Mouse (Mus musculus) midbrain, postnatal 0 days (tissue): ENCODE results near the gene R3hdml. TPM values are rescaled to one million over a fixed set of nuclear protein-coding genes. Genes with fewer than 3 reads are reported as not detected.
A peak's percentile ranks its signal among the peaks of the same experiment; 100 is the strongest.

Experiments
- ATAC-seq: fragments of 200-750 bp; cut with Nextera tagmentation; 2 replicates; pipeline ENCODE4 v1.8.0; 2017; ENCODE audit warnings: moderate number of reproducible peaks, mild to moderate bottlenecking, moderate TSS enrichment, moderate library complexity; ENCODE audit not compliant: low FRiP score
- DNase-seq: peaks from one replicate; pipeline ENCODE4 v3.0.0-alpha.2; 2015; ENCODE audit warnings: low spot score
- H3K27ac ChIP-seq: fragments of 300-500 bp; sonication (generic); 2 replicates; pipeline ENCODE4 v1.5.1; 2014; ENCODE audit warnings: low read depth, mild to moderate bottlenecking, low read length, mixed read lengths
- H3K27me3 ChIP-seq: fragments of 300-500 bp; sonication (generic); 2 replicates; pipeline ENCODE4 v1.6.1; 2014; ENCODE audit warnings: low read length, control low read depth, mixed read lengths; ENCODE audit not compliant: insufficient read depth
- H3K36me3 ChIP-seq: fragments of 300-500 bp; sonication (generic); 2 replicates; pipeline ENCODE4 v1.6.1; 2014; ENCODE audit warnings: low read length, control low read depth, mixed read lengths; ENCODE audit not compliant: insufficient read depth
- H3K4me1 ChIP-seq: fragments of 300-500 bp; sonication (generic); 2 replicates; pipeline ENCODE4 v1.6.1; 2014; ENCODE audit warnings: mild to moderate bottlenecking, control low read depth, antibody characterized with exemption, low read length, mixed read lengths; ENCODE audit not compliant: insufficient read depth
- H3K4me2 ChIP-seq: fragments of 300-500 bp; sonication (generic); 2 replicates; pipeline ENCODE4 v1.6.1; 2014; ENCODE audit warnings: low read depth, mild to moderate bottlenecking, low read length, mixed read lengths; ENCODE audit not compliant: poor library complexity, severe bottlenecking
- H3K4me3 ChIP-seq: fragments of 300-500 bp; sonication (generic); 2 replicates; pipeline ENCODE4 v1.5.1; 2014; ENCODE audit warnings: low read depth, mild to moderate bottlenecking, low read length, moderate library complexity
- H3K9ac ChIP-seq: fragments of 300-500 bp; sonication (generic); replicated peaks from 2 replicates; pipeline ENCODE4 v1.6.1; 2014; ENCODE audit warnings: mild to moderate bottlenecking, low read length, moderate library complexity, mixed read lengths; ENCODE audit not compliant: poor library complexity, severe bottlenecking
- H3K9me3 ChIP-seq: fragments of 300-500 bp; sonication (generic); 2 replicates; pipeline ENCODE4 v1.6.1; 2016; ENCODE audit warnings: low read length, control low read depth
- CTCF ChIP-seq: IDR thresholded peaks from 2 replicates; pipeline ENCODE4 v1.5.1; 2016; ENCODE audit warnings: antibody characterized with exemption, mild to moderate bottlenecking
- WGBS: fragments of 180-500 bp; shearing (Covaris S2); extraction: QIAGEN DNeasy Blood & Tissue Kit; methylation state at CpG from one replicate; pipeline ENCODE4 v1.1.7; 2014; 5-methylcytosine and 5-hydroxymethylcytosine counted together
- polyA plus RNA-seq: library from polyadenylated mRNA; unstranded; fragments of >200 nt; fragmentation: Nextera tagmentation; extraction: Ambion mirVana; gene quantifications from 2 replicates; pipeline ENCODE4 v1.2.1, GENCODE M21; 2015
- total RNA-seq: library from RNA; depleted of rRNA; stranded (reverse); fragments of >200 nt; gene quantifications from 2 replicates; pipeline ENCODE4 v1.2.3, GENCODE M21; 2014

R3hdml gene
- total and polyA plus RNA-seq, 2 experiments from 2014 or later: 0.38 to 0.70 TPM

DNA sequence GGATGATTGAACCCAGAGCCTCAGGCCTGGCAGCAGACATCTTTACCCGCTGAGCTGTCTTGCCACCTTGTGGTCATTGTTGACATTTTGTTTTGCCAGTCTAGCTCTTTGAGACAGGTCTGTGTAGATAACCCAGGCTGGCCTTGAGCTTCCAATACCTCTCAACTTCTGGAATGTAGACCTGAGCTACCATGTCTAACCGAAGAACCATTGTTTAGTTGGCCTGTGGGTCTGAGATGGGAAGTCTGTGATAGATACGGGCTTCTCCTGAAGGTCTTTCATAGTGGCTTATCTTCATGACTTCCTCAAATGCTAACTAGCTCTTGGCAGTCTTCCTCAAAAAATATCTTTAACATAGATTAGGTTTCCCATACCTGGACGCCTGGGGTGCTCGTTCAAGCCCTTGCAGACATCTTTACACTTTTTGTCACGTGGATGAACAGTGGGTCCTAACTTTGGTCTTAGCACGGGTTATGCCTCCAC, 33.7 kb downstream of the R3hdml start:
- no peak for ATAC-seq
- H3K9ac ChIP-seq: no peak overlapping the region
- no peak overlapping the region for H3K4me3 ChIP-seq
- TF ChIP-seq CTCF: no peak
- H3K4me2 ChIP-seq: no peak overlapping the region
- no peaks in the 10 kb centered on the region for H3K27me3 ChIP-seq
- H3K27ac ChIP-seq: no peak overlapping the region
- 87% methylated on average over 7 of the region's 7 CpGs for WGBS
- no peaks in the 10 kb centered on the region for H3K9me3 ChIP-seq
- H3K4me1 ChIP-seq: no peaks in the 10 kb centered on the region
- no peaks in the 10 kb centered on the region for H3K36me3 ChIP-seq
- DNase-seq: no peak

- WGBS: 85% methylated on average over 2 of the region's 2 CpGs
- TF ChIP-seq CTCF: no peak
- Histone ChIP-seq H3K4me1 (no peaks in the 10 kb centered on the region), H3K9ac (no peak overlapping the region), H3K27me3 (no peaks in the 10 kb centered on the region), H3K27ac (no peak overlapping the region), H3K4me3 (no peak overlapping the region), H3K36me3 (no peaks in the 10 kb centered on the region), H3K4me2 (no peak overlapping the region), H3K9me3 (no peaks in the 10 kb centered on the region)
- no peak for DNase-seq
- ATAC-seq: no peak
Measured at GRCm38 (mm10) chr2:163527497-163527896, 35.4 kb downstream of the R3hdml start.

GRCm38 (mm10) chr2:163530418-163530817, 38.3 kb downstream of the R3hdml start:
- no peak overlapping the region for H3K4me3 ChIP-seq
- 63% methylated on average over 8 of the region's 8 CpGs for WGBS
- DNase-seq: no peak
- H3K9ac ChIP-seq: no peak overlapping the region
- H3K36me3 ChIP-seq: no peaks in the 10 kb centered on the region
- H3K4me2 ChIP-seq: no peak overlapping the region
- H3K27me3 ChIP-seq: no peaks in the 10 kb centered on the region
- H3K9me3 ChIP-seq: no peaks in the 10 kb centered on the region
- no peak for ATAC-seq
- no peaks in the 10 kb centered on the region for H3K4me1 ChIP-seq
- H3K27ac ChIP-seq: no peak overlapping the region
- no peak for TF ChIP-seq CTCF

- H3K9ac ChIP-seq: no peak overlapping the region
- no peak overlapping the region for H3K4me2 ChIP-seq
- no peaks in the 10 kb centered on the region for H3K4me1 ChIP-seq
- no peaks in the 10 kb centered on the region for H3K9me3 ChIP-seq
- ATAC-seq (no peak), DNase-seq (peak; percentile 81)
- 15% methylated on average over 9 of the region's 9 CpGs for WGBS
- H3K27me3 ChIP-seq: no peaks in the 10 kb centered on the region
- no peak overlapping the region for H3K4me3 ChIP-seq
- H3K36me3 ChIP-seq: no peaks in the 10 kb centered on the region
- no peak overlapping the region for H3K27ac ChIP-seq
- peak; percentile 88 for TF ChIP-seq CTCF
Measured at GRCm38 (mm10) chr2:163531917-163532316, 39.8 kb downstream of the R3hdml start.

- 86% methylated on average over 9 of the region's 9 CpGs for WGBS
- no peaks in the 10 kb centered on the region for H3K9me3 ChIP-seq
- no peak overlapping the region for H3K9ac ChIP-seq
- no peak overlapping the region for H3K27ac ChIP-seq
- H3K36me3 ChIP-seq: no peaks in the 10 kb centered on the region
- H3K27me3 ChIP-seq: no peaks in the 10 kb centered on the region
- no peak overlapping the region for H3K4me3 ChIP-seq
- no peak overlapping the region for H3K4me2 ChIP-seq
- TF ChIP-seq CTCF: no peak
- no peak for DNase-seq
- H3K4me1 ChIP-seq: no peaks in the 10 kb centered on the region
- no peak for ATAC-seq
Measured at GRCm38 (mm10) chr2:163533226-163533625, 41.1 kb downstream of the R3hdml start.

DNA sequence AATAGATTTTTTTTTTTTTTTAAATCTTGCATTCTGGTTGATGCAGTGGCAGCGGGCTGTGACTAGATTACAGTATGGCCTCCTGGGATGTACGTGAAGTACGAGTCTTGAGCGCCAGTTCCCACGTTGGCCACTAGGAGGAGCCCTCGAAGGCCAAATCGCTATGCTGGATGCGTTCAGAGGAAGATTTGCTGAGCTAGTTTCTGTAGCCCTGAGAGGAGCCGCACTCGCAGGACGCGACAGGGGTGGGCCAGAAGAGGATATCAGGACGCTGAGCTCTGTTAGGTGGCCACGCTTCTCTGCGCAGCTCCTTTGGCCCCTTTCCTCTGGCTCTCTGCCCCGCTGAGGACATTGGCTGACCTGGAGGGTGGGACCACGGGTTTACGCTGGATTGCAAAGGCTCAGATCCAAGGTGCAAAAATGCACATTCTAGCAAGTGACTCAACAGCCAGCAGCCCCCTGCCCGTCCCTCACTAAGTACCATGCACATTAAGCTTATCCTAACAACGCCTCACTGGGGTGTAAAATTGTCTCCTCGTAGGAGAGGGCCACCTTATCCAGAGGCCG, 42.9 kb downstream of the R3hdml start:
- peak overlapping the region; percentile 70 for H3K4me2 ChIP-seq
- H3K9me3 ChIP-seq: no peaks in the 10 kb centered on the region
- DNase-seq: peak; percentile 94
- no peaks in the 10 kb centered on the region for H3K36me3 ChIP-seq
- H3K27me3 ChIP-seq: no peaks in the 10 kb centered on the region
- no peaks in the 10 kb centered on the region for H3K4me1 ChIP-seq
- 7% methylated on average over 22 of the region's 22 CpGs for WGBS
- H3K9ac ChIP-seq: peak overlapping the region; percentile 54; the same call in 1 of the 2 replicates
- TF ChIP-seq CTCF: peak; percentile 98
- peak overlapping the region; percentile 43; the same call in 1 of the 2 replicates for H3K27ac ChIP-seq
- peak; percentile 86 for ATAC-seq
- H3K4me3 ChIP-seq: peak overlapping the region; percentile 28
